Mouse (Mus musculus) liver, embryonic 14.5 days (tissue): ENCODE measurements at regions not wholly inside any gene's neighbourhood (a gene's known extent, or its start where the extent isn't known, plus 50 kb on each side); places are given as distances from the start of the nearest gene placed in this dataset.

Experiments
- CTCF ChIP-seq: IDR thresholded peaks from 2 replicates; pipeline ENCODE4 v1.5.1; 2016; ENCODE audit warnings: antibody characterized with exemption, low read depth, control low read depth
- EP300 ChIP-seq: IDR thresholded peaks from 2 replicates; pipeline ENCODE4 v1.6.1; 2016; ENCODE audit warnings: antibody characterized with exemption, low read depth

GRCm38 (mm10) chr15:63205150-63205549, 639.8 kb downstream of the Gsdmc2 start:
- TF ChIP-seq EP300, result no peak
- no peak for TF ChIP-seq CTCF
